Mouse (Mus musculus) R1 (cell line): ENCODE results near the gene Yeats4.
"Not testable (repeated sequence)": the region's sequence is repeated elsewhere in the genome, so short reads cannot be mapped to it uniquely, and the experiment has no call there.

Experiments used
- DNase-seq: peaks from one replicate; pipeline ENCODE4 v3.0.0-alpha.2; 2018; ENCODE audit warnings: low read depth, low spot score

Yeats4 gene

GRCm38 (mm10) chr10:117224102-117224990 is at the start of gene Yeats4:
Gene Yeats4, minus strand, starts transcription at chr10:117224507.
- DNase-seq = peak; percentile 93

GRCm38 (mm10) chr10:117272023-117272422 is 47.7 kb upstream of the Yeats4 start:
- DNase-seq = no peak

- no peak for DNase-seq
These were observed 35.6 kb upstream of the Yeats4 start for GRCm38 (mm10) chr10:117259870-117260269.

- DNase-seq = no peak
These were observed 14.3 kb upstream of the Yeats4 start, which contains the start of gene 9530003J23Rik for GRCm38 (mm10) chr10:117238603-117239002. Gene 9530003J23Rik, minus strand, starts transcription at chr10:117238703.

- DNase-seq = no peak
These were observed 11.6 kb upstream of the Yeats4 start for GRCm38 (mm10) chr10:117235866-117236265.

GRCm38 (mm10) chr10:117234825-117235224 is 10.5 kb upstream of the Yeats4 start:
- DNase-seq = no peak

GRCm38 (mm10) chr10:117229826-117230225 is 5.5 kb upstream of the Yeats4 start:
- peak; percentile 95 for DNase-seq

GRCm38 (mm10) chr10:117226002-117226401 is 1.7 kb upstream of the Yeats4 start:
- DNase-seq = no peak

- DNase-seq = peak; percentile 63
These were observed 787 bp upstream of the Yeats4 start for GRCm38 (mm10) chr10:117225094-117225493.

- no peak for DNase-seq
These were observed 577 bp downstream of the Yeats4 start for GRCm38 (mm10) chr10:117223758-117224101.

- DNase-seq = no peak
These were observed 1.5 kb downstream of the Yeats4 start for GRCm38 (mm10) chr10:117222821-117223220.

- DNase-seq = no peak
These were observed 6.0 kb downstream of the Yeats4 start for GRCm38 (mm10) chr10:117218351-117218750.

GRCm38 (mm10) chr10:117217246-117217840 is 7.0 kb downstream of the Yeats4 start:
- DNase-seq = peak; percentile 66

- peak; percentile 75 for DNase-seq
These were observed 7.5 kb downstream of the Yeats4 start for GRCm38 (mm10) chr10:117216793-117217192.

GRCm38 (mm10) chr10:117216132-117216495 is 8.2 kb downstream of the Yeats4 start:
- DNase-seq = no peak

- DNase-seq = no peak
These were observed 8.7 kb downstream of the Yeats4 start for GRCm38 (mm10) chr10:117215409-117216131.

- DNase-seq = no peak
These were observed 13.3 kb downstream of the Yeats4 start for GRCm38 (mm10) chr10:117211023-117211422.

- peak; percentile 87 for DNase-seq
These were observed 14.8 kb downstream of the Yeats4 start for GRCm38 (mm10) chr10:117209469-117209938.

GRCm38 (mm10) chr10:117208787-117209186 is 15.5 kb downstream of the Yeats4 start:
- not testable (repeated sequence) for DNase-seq

- peak; percentile 36 for DNase-seq
These were observed 16.1 kb downstream of the Yeats4 start for GRCm38 (mm10) chr10:117208221-117208620.

- no peak for DNase-seq
These were observed 18.2 kb downstream of the Yeats4 start for GRCm38 (mm10) chr10:117206070-117206469.

GRCm38 (mm10) chr10:117203558-117203981 is 20.7 kb downstream of the Yeats4 start:
- DNase-seq = no peak
